Mouse (Mus musculus) forebrain, embryonic 10.5 days (tissue): ENCODE data around the gene Fzd4. TPM values are rescaled to one million over a fixed set of nuclear protein-coding genes. Genes with fewer than 3 reads are reported as not detected.

Experiments used
- DNase-seq: peaks from one replicate; pipeline ENCODE4 v3.0.0-alpha.2; 2017; ENCODE audit warnings: low spot score; ENCODE audit errors: extremely low spot score
- H3K27ac ChIP-seq: fragments of 300-500 bp; sonication (generic); 2 replicates; pipeline ENCODE4 v1.5.1; 2016; ENCODE audit warnings: mild to moderate bottlenecking
- H3K27me3 ChIP-seq: fragments of 300-500 bp; sonication (generic); 2 replicates; pipeline ENCODE4 v1.6.1; 2016; ENCODE audit warnings: mild to moderate bottlenecking; ENCODE audit not compliant: poor library complexity, severe bottlenecking
- H3K36me3 ChIP-seq: fragments of 300-500 bp; sonication (generic); replicated peaks from 2 replicates; pipeline ENCODE4 v1.6.1; 2016; ENCODE audit warnings: mild to moderate bottlenecking, moderate library complexity
- H3K4me1 ChIP-seq: fragments of 300-500 bp; sonication (generic); 2 replicates; pipeline ENCODE4 v1.6.1; 2016
- H3K4me3 ChIP-seq: fragments of 300-500 bp; sonication (generic); 2 replicates; pipeline ENCODE4 v1.5.1; 2016; ENCODE audit warnings: mild to moderate bottlenecking, moderate library complexity
- H3K9me3 ChIP-seq: fragments of 300-500 bp; sonication (generic); 2 replicates; pipeline ENCODE4 v1.6.1; 2016; ENCODE audit warnings: mild to moderate bottlenecking, moderate library complexity
- WGBS: fragments of 180-500 bp; shearing (Covaris S2); methylation state at CpG from one replicate; pipeline ENCODE4 v1.1.7; 2016; 5-methylcytosine and 5-hydroxymethylcytosine counted together
- polyA plus RNA-seq: library from polyadenylated mRNA; unstranded; fragments of >200 nt; fragmentation: Nextera tagmentation; extraction: Ambion mirVana; gene quantifications from 2 replicates; pipeline ENCODE4 v1.2.1, GENCODE M21; 2016

Fzd4 gene
- polyA plus RNA-seq, 1 experiment from 2014 or later, result 5.9 TPM

GRCm38 (mm10) chr7:89441291-89441690 lies 37.1 kb downstream of the Fzd4 start:
- 77% methylated on average over 7 of the region's 7 CpGs for WGBS

GRCm38 (mm10) chr7:89442242-89442641 lies 38.1 kb downstream of the Fzd4 start:
- no peaks in the 10 kb centered on the region for H3K36me3 ChIP-seq
- H3K4me1 ChIP-seq, result no peaks in the 10 kb centered on the region
- H3K27ac ChIP-seq, result no peak overlapping the region
- H3K27me3 ChIP-seq, result no peaks in the 10 kb centered on the region
- no peaks in the 10 kb centered on the region for H3K9me3 ChIP-seq
- WGBS, result 82% methylated on average over 4 of the region's 4 CpGs
- DNase-seq, result no peak
- no peak overlapping the region for H3K4me3 ChIP-seq

More at GRCm38 (mm10) chr7:89441291-89441690, 37.1 kb downstream of the Fzd4 start:
- Histone ChIP-seq H3K4me3 (no peak overlapping the region), H3K36me3 (no peaks in the 10 kb centered on the region), H3K27ac (no peak overlapping the region), H3K9me3 (no peaks in the 10 kb centered on the region), H3K27me3 (no peaks in the 10 kb centered on the region), H3K4me1 (no peaks in the 10 kb centered on the region)
- DNase-seq, result no peak

GRCm38 (mm10) chr7:89445137-89445536 lies 41.0 kb downstream of the Fzd4 start:
- Histone ChIP-seq H3K9me3 (no peaks in the 10 kb centered on the region), H3K27ac (no peak overlapping the region), H3K27me3 (no peaks in the 10 kb centered on the region), H3K36me3 (no peaks in the 10 kb centered on the region), H3K4me3 (no peak overlapping the region), H3K4me1 (no peaks in the 10 kb centered on the region)
- 89% methylated on average over 4 of the region's 4 CpGs for WGBS
- DNase-seq, result no peak

GRCm38 (mm10) chr7:89450312-89450711 lies 46.2 kb downstream of the Fzd4 start:
- Histone ChIP-seq H3K4me3 (no peak overlapping the region), H3K9me3 (no peaks in the 10 kb centered on the region), H3K27me3 (no peaks in the 10 kb centered on the region), H3K27ac (no peak overlapping the region), H3K4me1 (no peaks in the 10 kb centered on the region), H3K36me3 (no peaks in the 10 kb centered on the region)
- DNase-seq, result no peak
- WGBS, result 74% methylated on average over 2 of the region's 2 CpGs

GRCm38 (mm10) chr7:89456380-89457076 lies 52.4 kb downstream of the Fzd4 start:
- Histone ChIP-seq H3K4me3 (no peak overlapping the region), H3K9me3 (no peaks in the 10 kb centered on the region), H3K27ac (no peak overlapping the region; the same call in 1 of the 2 replicates), H3K4me1 (peaks cover 15% of the 10 kb centered on the region), H3K36me3 (no peaks in the 10 kb centered on the region), H3K27me3 (no peaks in the 10 kb centered on the region)
- DNase-seq, result no peak
- WGBS, result 56% methylated on average over 7 of the region's 7 CpGs

GRCm38 (mm10) chr7:89459691-89460090 lies 55.5 kb downstream of the Fzd4 start:
- H3K27me3 ChIP-seq, result no peaks in the 10 kb centered on the region
- H3K27ac ChIP-seq, result no peak overlapping the region
- H3K36me3 ChIP-seq, result no peaks in the 10 kb centered on the region
- H3K9me3 ChIP-seq, result no peaks in the 10 kb centered on the region
- WGBS, result 79% methylated on average over 2 of the region's 2 CpGs
- H3K4me1 ChIP-seq, result peaks cover 23% of the 10 kb centered on the region
- H3K4me3 ChIP-seq, result no peak overlapping the region
- DNase-seq, result no peak

GRCm38 (mm10) chr7:89460911-89461310 lies 56.8 kb downstream of the Fzd4 start:
- Histone ChIP-seq H3K9me3 (no peaks in the 10 kb centered on the region), H3K4me3 (no peak overlapping the region), H3K27me3 (no peaks in the 10 kb centered on the region), H3K36me3 (no peaks in the 10 kb centered on the region), H3K27ac (no peak overlapping the region), H3K4me1 (peaks cover 23% of the 10 kb centered on the region)
- DNase-seq, result no peak

- DNase-seq, result no peak
- Histone ChIP-seq H3K4me3 (no peak overlapping the region), H3K36me3 (no peaks in the 10 kb centered on the region), H3K27me3 (no peaks in the 10 kb centered on the region), H3K4me1 (peaks cover 18% of the 10 kb centered on the region), H3K9me3 (no peaks in the 10 kb centered on the region), H3K27ac (no peak overlapping the region)
- WGBS, result 62% methylated on average over 3 of the region's 3 CpGs
Measured at GRCm38 (mm10) chr7:89461351-89461750, 57.2 kb downstream of the Fzd4 start.

Other genes starting within 250 kb of the Fzd4 start
- gene Tmem135, start 133 bp upstream of the Fzd4 start, polyA plus RNA-seq, result 16.1 and 16.5 TPM in 2 replicates
- 32.0 and 36.5 TPM in 2 replicates for gene Prss23, start 122.8 kb downstream of the Fzd4 start, polyA plus RNA-seq
- 2.2 and 2.4 TPM in 2 replicates for gene Me3, start 228.0 kb downstream of the Fzd4 start, polyA plus RNA-seq